Mouse (Mus musculus): ENCODE measurements around the gene Scyl1. TPM values are rescaled to one million over a fixed set of nuclear protein-coding genes. Genes with fewer than 3 reads are reported as not detected.

Scyl1 gene
- polyA plus RNA-seq, 1 experiment from 2014 or later, result 21.1 TPM

GRCm38 (mm10) chr19:5810103-5810839, 39.1 kb upstream of the Scyl1 start:
- Histone ChIP-seq H3K27ac (replicated peaks) (peak overlapping the region; percentile 38; the same call in 1 of the 2 replicates), H3K4me2 (no peak overlapping the region), H3K36me3 (replicated peaks) (no peaks in the 10 kb centered on the region), H3K9ac (no peak overlapping the region), H3K4me1 (replicated peaks) (peaks cover 63% of the 10 kb centered on the region), H3K4me3 (replicated peaks) (no peak overlapping the region), H3K27me3 (no peaks in the 10 kb centered on the region; the same call in 1 of the 2 replicates), H3K9me3 (replicated peaks) (no peaks in the 10 kb centered on the region)
- 40% methylated on average over 11 of the region's 11 CpGs for WGBS (ENCODE audit: insufficient replicate concordance)
- ATAC-seq (ENCODE audit: insufficient read depth), result no peak

DNA sequence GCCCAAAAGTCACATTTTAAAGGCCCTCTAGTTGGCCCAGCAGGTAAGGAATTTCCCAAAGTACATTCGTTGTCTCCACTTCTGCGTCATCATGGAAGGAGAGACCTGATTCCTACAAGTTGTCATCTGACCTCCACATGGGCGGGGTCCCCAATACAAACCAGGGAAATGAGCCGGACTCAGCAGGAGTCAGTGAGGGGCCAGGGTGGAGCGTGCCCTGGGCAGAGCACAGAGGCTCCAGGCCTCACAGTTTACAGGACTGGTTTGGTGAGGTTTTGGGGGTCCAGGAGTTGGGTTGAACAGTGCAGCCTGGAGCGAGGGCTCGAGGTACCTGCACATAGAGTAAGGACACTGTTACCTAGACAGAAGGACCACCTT, 38.5 kb upstream of the Scyl1 start:
- H3K9me3 ChIP-seq (replicated peaks), result no peaks in the 10 kb centered on the region
- no peak overlapping the region for H3K4me2 ChIP-seq
- no peaks in the 10 kb centered on the region for H3K36me3 ChIP-seq (replicated peaks)
- peak overlapping the region; percentile 38; the same call in 1 of the 2 replicates for H3K27ac ChIP-seq (replicated peaks)
- no peak overlapping the region for H3K4me3 ChIP-seq (replicated peaks)
- H3K4me1 ChIP-seq (replicated peaks), result peaks cover 67% of the 10 kb centered on the region
- no peak overlapping the region for H3K9ac ChIP-seq
- no peak for ATAC-seq (ENCODE audit: insufficient read depth)
- 73% methylated on average over 7 of the region's 7 CpGs for WGBS (ENCODE audit: insufficient replicate concordance)
- H3K27me3 ChIP-seq, result no peaks in the 10 kb centered on the region; the same call in 1 of the 2 replicates

DNA sequence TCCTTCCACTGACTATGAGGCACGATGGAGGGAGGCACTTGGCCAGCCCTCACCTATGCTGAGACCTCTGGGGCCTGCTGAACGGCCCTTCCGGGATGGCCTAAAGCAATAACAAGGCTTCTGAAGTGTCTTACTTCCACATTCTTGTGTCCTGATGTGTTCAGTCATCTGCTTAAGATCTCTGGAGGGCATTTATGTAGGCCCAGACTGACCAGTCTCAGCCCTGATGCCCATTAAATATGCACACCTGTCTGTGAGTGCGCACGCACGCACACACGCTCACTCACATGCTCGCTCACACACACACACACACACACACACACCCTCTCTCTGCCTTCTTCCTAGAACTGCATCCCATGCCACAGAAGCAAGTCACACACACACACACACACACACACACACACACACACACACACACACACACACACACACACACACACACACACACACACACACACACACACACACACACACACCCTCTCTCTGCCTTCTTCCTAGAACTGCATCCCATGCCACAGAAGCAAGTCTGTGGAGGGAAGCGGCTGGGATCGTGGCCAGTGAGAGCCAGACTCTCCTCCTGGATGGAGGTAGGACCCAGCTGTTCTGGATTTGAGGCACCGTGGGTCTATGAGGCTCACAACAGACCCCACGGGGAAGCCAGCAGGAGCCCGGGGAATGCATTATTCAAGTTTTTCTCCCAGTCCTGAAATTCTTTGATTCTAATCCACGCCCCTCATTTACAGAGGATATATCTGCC, 37.9 kb upstream of the Scyl1 start:
- H3K27me3 ChIP-seq, result no peaks in the 10 kb centered on the region; the same call in 1 of the 2 replicates
- peak overlapping the region; percentile 99 for H3K27ac ChIP-seq (replicated peaks)
- no peaks in the 10 kb centered on the region for H3K9me3 ChIP-seq (replicated peaks)
- H3K4me1 ChIP-seq (replicated peaks), result peaks cover 73% of the 10 kb centered on the region
- no peak for ATAC-seq (ENCODE audit: insufficient read depth)
- no peak overlapping the region for H3K4me2 ChIP-seq
- H3K9ac ChIP-seq, result no peak overlapping the region
- H3K36me3 ChIP-seq (replicated peaks), result no peaks in the 10 kb centered on the region
- 84% methylated on average over 14 of the region's 14 CpGs for WGBS (ENCODE audit: insufficient replicate concordance)
- no peak overlapping the region for H3K4me3 ChIP-seq (replicated peaks)

DNA sequence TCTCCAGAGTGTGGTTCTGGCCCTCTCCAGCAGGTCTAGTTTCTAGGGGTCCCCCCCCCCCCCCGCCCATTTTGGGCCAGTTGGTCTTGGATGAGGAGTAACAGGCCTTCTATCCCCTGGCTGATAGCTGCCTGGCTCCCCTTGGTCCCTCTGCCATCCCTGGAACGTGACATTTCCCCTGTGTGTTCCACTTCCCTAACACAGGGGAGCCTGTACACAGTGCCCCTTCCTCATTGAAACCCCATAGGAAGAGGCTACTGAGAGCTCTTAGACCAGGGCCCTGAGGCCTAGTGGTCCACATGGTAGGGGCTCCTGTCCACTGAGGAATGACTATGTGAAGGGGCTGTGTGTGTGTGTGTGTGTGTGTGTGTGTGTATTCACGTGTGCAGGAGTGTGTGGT, 36.5 kb upstream of the Scyl1 start:
- peak overlapping the region; percentile 99 for H3K27ac ChIP-seq (replicated peaks)
- peaks cover 84% of the 10 kb centered on the region for H3K4me1 ChIP-seq (replicated peaks)
- H3K4me2 ChIP-seq, result no peak overlapping the region
- ATAC-seq (ENCODE audit: insufficient read depth), result no peak
- no peak overlapping the region for H3K4me3 ChIP-seq (replicated peaks)
- no peaks in the 10 kb centered on the region; the same call in 1 of the 2 replicates for H3K27me3 ChIP-seq
- H3K9ac ChIP-seq, result no peak overlapping the region
- WGBS (ENCODE audit: insufficient replicate concordance), result 52% methylated on average over 3 of the region's 3 CpGs
- no peaks in the 10 kb centered on the region for H3K9me3 ChIP-seq (replicated peaks)
- H3K36me3 ChIP-seq (replicated peaks), result no peaks in the 10 kb centered on the region

DNA sequence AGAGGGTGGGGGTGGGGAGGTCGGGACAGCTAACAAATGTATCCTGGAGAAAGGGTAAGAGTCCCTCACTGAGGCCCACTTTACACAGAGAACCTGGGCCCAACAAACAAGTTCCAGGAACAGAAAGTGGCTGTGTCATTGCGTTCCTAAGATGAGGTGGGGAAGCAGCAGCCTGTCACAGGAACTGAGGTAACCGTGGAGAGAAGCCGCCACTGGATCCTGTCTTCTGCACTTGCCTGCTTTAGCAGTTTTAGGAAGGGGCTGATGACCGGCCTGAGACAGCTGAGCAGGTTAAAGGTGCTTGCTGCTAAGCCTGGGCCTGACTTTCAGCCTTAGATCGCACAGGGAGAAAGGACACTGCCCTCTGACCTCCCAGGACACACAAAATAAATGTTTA, 35.6 kb upstream of the Scyl1 start:
- Histone ChIP-seq H3K4me3 (replicated peaks) (0 out of 2 replicates have a peak overlapping the region, but pooled peaks have one; percentile 14), H3K4me1 (replicated peaks) (peaks cover 81% of the 10 kb centered on the region), H3K4me2 (peak overlapping the region; percentile 57), H3K27me3 (no peaks in the 10 kb centered on the region; the same call in 1 of the 2 replicates), H3K27ac (replicated peaks) (peak overlapping the region; percentile 99), H3K36me3 (replicated peaks) (no peaks in the 10 kb centered on the region), H3K9me3 (replicated peaks) (no peaks in the 10 kb centered on the region), H3K9ac (peak overlapping the region; percentile 43)
- no peak for ATAC-seq (ENCODE audit: insufficient read depth)
- 19% methylated on average over 6 of the region's 6 CpGs for WGBS (ENCODE audit: insufficient replicate concordance)

GRCm38 (mm10) chr19:5806051-5806808, 35.0 kb upstream of the Scyl1 start:
- no peaks in the 10 kb centered on the region for H3K27me3 ChIP-seq
- WGBS (ENCODE audit: insufficient replicate concordance), result 16% methylated on average over 8 of the region's 8 CpGs
- H3K9ac ChIP-seq, result peak overlapping the region; percentile 43; the same call in 1 of the 2 replicates
- ATAC-seq (ENCODE audit: insufficient read depth), result no peak
- H3K4me2 ChIP-seq, result peak overlapping the region; percentile 57
- H3K9me3 ChIP-seq (replicated peaks), result no peaks in the 10 kb centered on the region
- peaks cover 75% of the 10 kb centered on the region for H3K4me1 ChIP-seq (replicated peaks)
- H3K4me3 ChIP-seq (replicated peaks), result 0 out of 2 replicates have a peak overlapping the region, but pooled peaks have one; percentile 14
- peaks cover under 1% of the 10 kb centered on the region; the same call in 1 of the 2 replicates for H3K36me3 ChIP-seq (replicated peaks)
- H3K27ac ChIP-seq (replicated peaks), result peak overlapping the region; percentile 99

GRCm38 (mm10) chr19:5804371-5804899, 33.2 kb upstream of the Scyl1 start:
- 35% methylated on average over 8 of the region's 8 CpGs for WGBS (ENCODE audit: insufficient replicate concordance)
- peak overlapping the region; percentile 93 for H3K4me2 ChIP-seq
- H3K9me3 ChIP-seq (replicated peaks), result no peaks in the 10 kb centered on the region
- peak overlapping the region; percentile 84 for H3K4me3 ChIP-seq (replicated peaks)
- peak overlapping the region; percentile 96 for H3K9ac ChIP-seq
- no peak for ATAC-seq (ENCODE audit: insufficient read depth)
- H3K27ac ChIP-seq (replicated peaks), result peak overlapping the region; percentile 99
- peaks cover 18% of the 10 kb centered on the region for H3K36me3 ChIP-seq (replicated peaks)
- no peaks in the 10 kb centered on the region for H3K27me3 ChIP-seq
- H3K4me1 ChIP-seq (replicated peaks), result peaks cover 58% of the 10 kb centered on the region

- Histone ChIP-seq H3K4me1 (replicated peaks) (peaks cover 57% of the 10 kb centered on the region), H3K9ac (peak overlapping the region; percentile 96), H3K36me3 (replicated peaks) (peaks cover 21% of the 10 kb centered on the region), H3K4me2 (peak overlapping the region; percentile 93), H3K27me3 (no peaks in the 10 kb centered on the region), H3K9me3 (replicated peaks) (no peaks in the 10 kb centered on the region), H3K4me3 (replicated peaks) (peak overlapping the region; percentile 84), H3K27ac (replicated peaks) (peak overlapping the region; percentile 99)
- peak; percentile 12 for ATAC-seq (ENCODE audit: insufficient read depth)
- WGBS (ENCODE audit: insufficient replicate concordance), result 4% methylated on average over 16 of the region's 16 CpGs
These were observed 32.7 kb upstream of the Scyl1 start for GRCm38 (mm10) chr19:5803881-5804279.

- WGBS (ENCODE audit: insufficient replicate concordance), result under 1% methylated on average over 67 of the region's 67 CpGs
- peak; percentile 86 for ATAC-seq (ENCODE audit: insufficient read depth)
- Histone ChIP-seq H3K9me3 (replicated peaks) (no peaks in the 10 kb centered on the region), H3K36me3 (replicated peaks) (peaks cover 26% of the 10 kb centered on the region), H3K4me3 (replicated peaks) (peak overlapping the region; percentile 84), H3K9ac (peak overlapping the region; percentile 96), H3K27me3 (no peaks in the 10 kb centered on the region), H3K27ac (replicated peaks) (peak overlapping the region; percentile 99), H3K4me1 (replicated peaks) (peaks cover 51% of the 10 kb centered on the region), H3K4me2 (peak overlapping the region; percentile 93)
These were observed 32.0 kb upstream of the Scyl1 start for GRCm38 (mm10) chr19:5803041-5803880.

- under 1% methylated on average over 4 of the region's 4 CpGs for WGBS (ENCODE audit: insufficient replicate concordance)
- H3K27me3 ChIP-seq, result no peaks in the 10 kb centered on the region
- H3K4me3 ChIP-seq (replicated peaks), result peak overlapping the region; percentile 84
- ATAC-seq (ENCODE audit: insufficient read depth), result no peak
- H3K4me2 ChIP-seq, result peak overlapping the region; percentile 93
- H3K36me3 ChIP-seq (replicated peaks), result peaks cover 31% of the 10 kb centered on the region
- peak overlapping the region; percentile 99 for H3K27ac ChIP-seq (replicated peaks)
- peak overlapping the region; percentile 96 for H3K9ac ChIP-seq
- H3K9me3 ChIP-seq (replicated peaks), result no peaks in the 10 kb centered on the region
- H3K4me1 ChIP-seq (replicated peaks), result peaks cover 51% of the 10 kb centered on the region
These were observed 31.5 kb upstream of the Scyl1 start for GRCm38 (mm10) chr19:5802787-5803040.

Measured in liver, embryonic 15.5 days (tissue).